Mouse (Mus musculus) thymus, postnatal 0 days (tissue): ENCODE measurements around the gene Zbtb16. TPM values are rescaled to one million over a fixed set of nuclear protein-coding genes. Genes with fewer than 3 reads are reported as not detected.

Source experiments
- DNase-seq: peaks from one replicate; pipeline ENCODE4 v3.0.0-alpha.2; 2015; ENCODE audit warnings: low spot score
- polyA plus RNA-seq: library from polyadenylated mRNA; unstranded; fragments of >200 nt; fragmentation: Nextera tagmentation; extraction: Ambion mirVana; gene quantifications from 2 replicates; pipeline ENCODE4 v1.2.1, GENCODE M21; 2015

The Zbtb16 gene
- polyA plus RNA-seq, 1 experiment from 2014 or later: 1.4 TPM

DNA sequence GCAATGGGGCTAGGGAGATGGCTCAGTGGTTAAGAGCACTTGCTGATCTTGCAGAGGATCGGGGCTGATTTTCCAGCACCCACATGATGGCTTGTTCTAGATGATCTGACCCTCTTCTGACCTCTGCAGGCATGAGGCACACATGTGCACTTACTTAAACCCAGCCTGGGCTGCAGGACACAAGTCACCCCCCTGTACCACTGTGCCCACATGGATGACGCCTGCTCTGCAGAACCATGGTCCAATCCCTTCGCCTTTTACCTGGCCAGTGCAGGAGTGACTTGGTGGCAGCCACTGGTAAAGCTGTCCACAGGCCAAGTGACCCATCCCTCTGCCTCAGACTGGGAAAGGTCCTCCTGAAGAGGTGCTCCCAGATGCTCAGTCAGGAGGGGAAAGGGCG is 67.1 kb downstream of the Zbtb16 start:
- DNase-seq: no peak

GRCm38 (mm10) chr9:48767666-48768432 is 68.2 kb downstream of the Zbtb16 start:
- no peak for DNase-seq

DNA sequence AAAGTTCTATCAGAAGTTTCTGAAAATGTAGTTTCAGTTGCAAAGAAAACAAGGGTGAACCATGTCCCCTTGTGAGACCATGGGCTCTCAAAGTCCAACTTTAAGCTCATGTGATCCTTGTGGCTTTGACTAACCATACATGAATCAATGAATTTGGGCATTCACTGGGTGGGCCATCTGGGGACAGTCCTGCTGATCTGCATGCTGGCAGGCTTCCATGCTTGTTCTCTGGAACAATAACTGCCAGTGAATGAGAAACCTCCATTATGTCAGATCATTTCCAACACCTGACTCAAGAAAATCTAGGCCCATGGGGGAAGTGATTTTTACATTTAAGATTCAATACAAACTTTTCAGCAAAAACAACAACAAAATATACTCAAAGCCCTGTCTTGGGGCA is 70.1 kb downstream of the Zbtb16 start:
- DNase-seq: no peak

GRCm38 (mm10) chr9:48764311-48764710 is 71.7 kb downstream of the Zbtb16 start:
- no peak for DNase-seq

DNA sequence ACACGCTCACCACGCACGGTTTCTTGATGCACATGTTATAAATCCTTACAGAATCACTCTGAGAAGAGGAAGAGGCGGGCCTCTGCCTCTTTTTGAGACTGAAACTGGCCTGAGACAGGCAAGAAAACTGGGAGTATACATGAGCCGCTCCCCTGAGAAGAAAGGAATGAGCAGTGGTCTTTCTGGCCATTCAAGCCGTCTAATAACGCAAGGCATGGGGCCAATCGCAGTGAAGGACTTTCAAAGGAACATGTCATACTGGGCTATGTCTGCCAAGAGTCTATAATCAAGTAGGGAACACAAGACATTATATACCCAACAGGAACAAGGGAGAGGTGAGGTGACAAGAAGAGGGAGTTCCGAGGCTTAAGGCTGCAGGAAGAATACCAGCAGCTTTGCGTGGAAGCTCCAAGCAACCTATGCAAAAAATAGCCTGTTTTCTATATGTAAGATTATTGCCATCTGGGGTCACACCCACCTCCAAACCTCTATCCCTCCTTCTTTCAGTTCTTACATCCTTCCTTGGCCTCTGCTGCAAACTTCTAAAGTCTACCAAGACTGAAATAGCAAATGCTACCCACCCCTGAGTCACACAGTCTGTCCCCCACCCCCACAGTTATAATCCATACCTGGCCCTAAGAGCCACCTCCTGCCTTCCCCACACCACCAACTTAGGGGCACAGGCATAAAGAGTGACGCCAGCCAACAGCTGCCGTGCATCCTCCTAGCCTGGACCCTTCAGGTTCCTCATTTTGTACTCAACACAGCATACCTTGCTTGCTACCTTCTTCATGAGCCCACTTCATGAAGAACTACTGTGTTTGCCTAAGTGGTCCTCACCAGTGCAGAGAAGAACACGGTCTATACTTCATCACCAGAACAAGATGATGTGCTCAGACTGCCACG is 74.0 kb downstream of the Zbtb16 start:
- DNase-seq: no peak

DNA sequence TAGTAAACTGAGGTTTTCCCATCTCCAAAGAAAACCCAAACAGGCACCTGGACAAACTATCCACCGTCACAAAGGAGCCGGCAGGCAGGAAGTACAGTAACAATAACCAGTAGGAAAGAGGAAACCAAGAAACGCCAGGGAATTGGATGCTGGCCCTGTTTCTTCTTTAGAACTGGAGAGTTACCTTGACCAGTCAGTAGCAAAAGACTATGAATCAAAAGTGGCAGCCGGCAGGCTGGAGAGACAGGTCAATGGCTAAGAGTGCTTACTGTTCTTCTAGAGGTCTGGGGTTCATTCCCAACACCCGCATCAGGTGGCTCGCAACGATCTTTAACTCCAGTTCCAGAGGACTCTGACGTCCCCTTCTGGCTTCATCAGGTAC is 74.9 kb downstream of the Zbtb16 start:
- DNase-seq: no peak

DNA sequence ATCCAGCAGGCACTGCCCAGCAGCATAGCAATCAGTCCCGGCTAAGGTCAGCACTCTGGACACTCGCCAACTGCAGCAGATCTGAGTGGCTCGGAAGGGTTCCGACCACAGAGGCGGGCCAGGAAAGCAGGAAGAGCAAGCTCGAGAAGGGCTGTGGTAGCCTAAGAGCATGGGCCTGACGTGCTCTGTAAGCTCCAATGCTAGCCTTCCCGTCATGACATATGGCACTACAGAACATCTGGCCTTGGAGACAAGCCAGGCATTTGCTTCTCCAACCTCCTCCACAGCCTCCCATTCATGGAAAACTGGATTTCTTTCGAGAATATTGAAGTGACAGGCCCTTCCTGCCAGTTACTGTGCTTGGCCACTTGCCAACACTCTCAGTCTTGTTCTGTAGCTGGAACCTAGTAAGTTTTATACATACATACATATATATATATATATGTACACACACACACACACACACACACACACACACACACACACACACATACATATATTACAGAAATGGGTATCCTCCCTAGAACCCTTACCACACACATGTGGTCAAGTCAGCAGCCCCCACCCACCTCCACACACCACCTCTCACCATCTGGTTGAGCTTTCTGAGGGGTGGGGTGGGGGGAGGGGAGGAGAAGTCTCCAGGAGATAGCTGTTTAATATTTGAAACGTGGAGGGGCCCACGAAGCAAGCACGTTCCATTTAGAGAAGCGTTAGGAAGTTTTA is 75.4 kb downstream of the Zbtb16 start:
- no peak for DNase-seq

DNA sequence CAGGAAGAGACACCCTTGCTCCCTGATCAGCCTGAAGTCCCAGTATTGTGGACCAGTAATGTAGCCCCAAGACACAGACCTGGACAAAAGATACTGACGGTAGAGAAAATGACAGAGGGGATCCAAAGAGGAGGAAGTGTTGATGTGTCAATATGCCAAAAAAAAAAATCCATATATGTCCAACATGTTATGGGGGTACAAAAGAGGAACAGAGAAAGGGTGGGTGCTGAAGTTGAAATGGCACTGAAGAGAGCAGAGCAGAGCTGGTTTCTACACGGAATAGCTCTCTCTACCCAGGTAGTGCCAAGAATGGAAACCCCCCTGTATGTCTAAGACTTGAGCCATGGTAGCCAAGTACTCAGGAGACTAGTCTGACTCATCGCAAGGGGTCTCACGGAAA is 76.9 kb downstream of the Zbtb16 start:
- DNase-seq: no peak

DNA sequence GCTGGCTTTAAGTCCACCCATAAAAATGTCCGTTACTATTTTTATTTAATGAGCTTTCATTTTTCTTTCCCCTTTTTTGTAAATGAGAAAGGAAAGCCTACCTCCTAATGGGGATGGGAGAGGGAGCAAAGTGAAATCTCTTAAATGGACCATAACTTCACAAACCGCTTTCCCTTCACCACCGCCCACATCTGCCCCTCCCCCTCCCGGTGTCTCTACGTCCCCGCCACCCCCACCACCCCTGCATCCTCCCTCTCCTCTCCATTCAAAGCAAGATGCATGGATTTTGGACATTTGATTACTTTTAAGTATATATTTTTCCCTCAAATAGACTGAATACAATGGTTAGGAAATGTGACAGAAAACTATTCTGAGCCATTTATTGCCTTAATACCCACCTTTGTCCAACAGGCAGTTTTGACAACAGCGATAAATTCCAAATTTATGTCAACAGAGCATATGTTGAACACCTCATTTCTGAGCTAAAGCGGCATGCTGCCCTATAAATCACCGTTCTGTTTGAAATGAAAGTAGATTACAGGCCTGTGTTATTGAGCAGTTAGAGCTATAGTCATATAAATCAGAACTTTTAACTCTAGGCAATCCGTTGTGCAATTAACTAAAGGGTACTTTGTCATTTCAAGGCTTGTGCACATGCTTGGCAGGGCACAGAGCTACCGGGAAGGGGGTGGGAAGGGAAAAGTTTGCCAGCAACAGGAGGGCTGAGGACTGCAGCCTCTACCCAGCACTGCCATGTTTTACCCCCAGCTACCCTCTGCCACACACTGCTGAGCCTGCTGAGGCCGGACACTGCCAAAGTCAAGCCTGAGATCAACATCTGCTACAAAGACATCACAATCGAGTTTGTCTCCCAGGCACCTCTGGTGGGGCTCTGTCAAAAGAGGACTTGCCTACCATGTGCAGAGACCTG is 78.1 kb downstream of the Zbtb16 start:
- no peak for DNase-seq

DNA sequence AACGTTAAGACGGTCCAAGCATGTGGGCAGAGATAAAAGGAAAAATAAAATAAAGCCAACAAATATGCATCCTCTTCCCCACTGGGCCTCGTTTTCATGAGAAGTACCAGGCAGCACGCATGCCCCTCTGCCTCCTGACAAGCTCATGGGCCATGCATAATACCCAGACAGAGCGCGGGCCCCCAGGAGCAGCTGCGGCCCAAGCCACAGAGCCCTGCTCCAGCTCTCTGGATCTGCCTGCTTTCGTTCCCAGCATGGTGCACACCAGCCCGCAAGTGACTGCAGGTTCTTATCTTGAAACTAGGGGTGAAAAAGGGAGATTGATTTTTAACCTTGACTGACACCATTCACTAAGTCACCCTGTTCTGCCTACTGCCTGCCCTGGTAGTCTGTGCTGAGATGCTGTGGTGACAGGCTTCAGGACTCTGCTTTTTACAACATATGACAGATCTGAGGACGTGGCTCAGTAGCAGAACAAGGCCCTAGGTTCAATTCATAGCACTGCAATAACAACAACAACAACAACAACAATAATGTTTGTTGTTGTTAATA is 79.7 kb downstream of the Zbtb16 start:
- no peak for DNase-seq

DNA sequence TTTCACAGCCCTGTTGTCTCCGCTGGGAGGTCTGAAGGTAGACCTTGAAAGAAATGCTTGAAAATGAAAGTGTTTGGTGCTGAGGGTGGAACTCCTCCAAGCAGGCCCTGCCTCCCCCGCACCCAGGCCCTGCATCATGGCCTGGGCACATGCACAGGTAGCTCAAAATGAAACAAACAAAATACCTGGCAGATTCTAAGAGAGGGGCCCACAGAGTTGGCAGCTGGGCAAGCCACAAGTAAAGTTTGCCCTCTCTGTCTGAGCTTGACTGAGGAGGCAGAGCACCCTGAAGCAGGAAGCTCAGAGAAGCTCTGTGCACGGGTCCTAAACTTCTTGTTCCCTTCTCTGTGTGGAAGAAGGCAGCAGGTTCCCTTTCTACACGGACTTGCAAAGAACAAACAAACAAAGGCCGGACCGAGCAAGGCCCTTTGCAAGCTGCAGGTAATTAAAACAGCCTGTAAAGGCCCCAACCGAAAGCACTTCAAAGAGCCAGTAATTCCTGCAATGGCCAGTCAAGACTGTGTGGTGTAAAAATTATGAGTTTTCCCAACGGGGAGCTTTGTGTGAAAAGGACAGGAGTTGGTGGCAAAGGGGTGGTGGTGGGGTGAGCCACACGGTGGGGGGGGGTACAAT is 80.5 kb downstream of the Zbtb16 start:
- DNase-seq: peak; percentile 13

GRCm38 (mm10) chr9:48754418-48754817 is 81.6 kb downstream of the Zbtb16 start:
- DNase-seq: no peak

DNA sequence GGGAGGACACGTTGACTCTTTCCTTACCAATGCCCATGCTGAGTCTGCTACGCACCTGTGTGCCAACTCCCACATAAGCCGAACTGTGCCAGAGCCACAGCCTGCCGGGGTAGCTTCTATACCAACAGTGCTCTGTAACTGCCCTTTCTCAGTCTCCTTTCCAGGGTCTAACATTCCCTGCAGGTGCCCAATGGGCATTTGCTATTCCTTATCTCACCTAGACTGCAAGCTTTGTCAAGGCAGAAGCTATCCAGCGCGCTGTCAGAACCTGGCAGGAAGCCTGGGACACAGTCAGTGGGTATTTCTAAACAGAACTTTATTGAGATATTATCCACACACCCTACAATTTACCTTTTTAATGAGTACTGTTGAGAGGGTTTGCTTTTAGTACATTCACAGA is 82.1 kb downstream of the Zbtb16 start:
- no peak for DNase-seq

DNA sequence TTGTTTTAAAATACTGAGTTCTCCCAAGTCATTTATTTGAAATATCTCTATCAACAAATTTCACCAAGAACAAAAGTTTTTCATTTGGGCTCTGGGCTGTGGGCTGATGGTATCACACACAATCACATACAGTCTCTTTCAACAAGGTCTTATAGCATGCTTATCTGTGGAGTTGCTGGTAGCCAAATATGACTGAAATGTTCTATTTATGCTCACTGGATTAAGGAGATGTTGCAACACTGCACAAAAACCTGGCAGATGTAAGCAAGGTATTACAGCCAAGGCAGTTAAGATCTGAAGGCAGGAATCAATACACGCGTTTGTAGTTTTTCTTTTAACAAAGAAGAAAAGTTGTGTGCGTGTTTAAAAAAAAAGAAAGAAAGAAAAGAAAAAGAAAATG is 84.1 kb downstream of the Zbtb16 start:
- no peak for DNase-seq

DNA sequence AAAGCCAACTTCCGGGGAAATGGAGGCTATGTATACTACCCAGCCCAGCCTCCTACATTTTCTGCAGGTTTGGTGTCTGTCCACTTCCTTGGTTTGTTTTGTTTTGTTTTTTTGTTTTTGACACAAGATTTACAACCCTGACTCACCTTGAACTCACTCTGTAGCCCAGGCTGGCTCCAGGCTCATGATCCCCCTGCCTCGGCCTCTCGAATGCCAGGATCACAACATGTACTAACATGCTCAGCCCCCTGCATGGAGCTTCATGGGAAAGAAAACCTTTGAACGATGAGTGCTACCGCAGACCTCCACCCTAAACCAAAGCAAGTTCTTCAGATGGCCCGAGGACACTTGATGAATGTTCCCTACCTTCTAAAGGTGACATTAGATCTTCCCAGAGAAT is 86.4 kb downstream of the Zbtb16 start:
- DNase-seq: no peak

GRCm38 (mm10) chr9:48749168-48749567 is 86.9 kb downstream of the Zbtb16 start:
- no peak for DNase-seq

- DNase-seq: no peak
These were observed 87.3 kb downstream of the Zbtb16 start for GRCm38 (mm10) chr9:48748761-48749160.

GRCm38 (mm10) chr9:48748216-48748615 is 87.8 kb downstream of the Zbtb16 start:
- no peak for DNase-seq

- DNase-seq: no peak
These were observed 89.5 kb downstream of the Zbtb16 start for GRCm38 (mm10) chr9:48746506-48746905.
